Mouse (Mus musculus): ENCODE measurements around the gene Fstl1. TPM values are rescaled to one million over a fixed set of nuclear protein-coding genes. Genes with fewer than 3 reads are reported as not detected.

The Fstl1 gene
- total RNA-seq, 2 experiments from 2014 or later, result 28.8 to 33.3 TPM

GRCm38 (mm10) chr16:37861029-37861428, 84.4 kb downstream of the Fstl1 start, which contains the start of gene Gm36028:
TSS of gene Gm36028 (minus strand) at chr16:37861146.
- TF ChIP-seq CTCF (IDR thresholded peaks at IDR 0.05), result no peak
- intact Hi-C loops (cut with DNase I), result no loop called here
- DNase-seq (ENCODE audit: extremely low spot score in 1 of 2, low spot score in 2 of 2), result no peak

GRCm38 (mm10) chr16:37863876-37864275, 87.2 kb downstream of the Fstl1 start:
- intact Hi-C loops (cut with DNase I), result no loop called here
- Histone ChIP-seq H3K27ac (no peak overlapping the region), H3K4me3 (no peak overlapping the region)
- no peak for TF ChIP-seq CTCF (IDR thresholded peaks at IDR 0.05)
- DNase-seq (ENCODE audit: extremely low spot score in 1 of 2, low spot score in 2 of 2), result no peak

More at GRCm38 (mm10) chr16:37861029-37861428, 84.4 kb downstream of the Fstl1 start, which contains the start of gene Gm36028:
- H3K4me3 ChIP-seq, result no peak within 1 kb of the TSS
- H3K27ac ChIP-seq, result no peak within 1 kb of the TSS

- Histone ChIP-seq H3K4me3 (no peak overlapping the region), H3K27ac (no peak overlapping the region)
- DNase-seq (ENCODE audit: extremely low spot score in 1 of 2, low spot score in 2 of 2), result no peak
- TF ChIP-seq CTCF (IDR thresholded peaks at IDR 0.05), result no peak
- intact Hi-C loops (cut with DNase I), result no loop called here
Observed at GRCm38 (mm10) chr16:37865841-37866240, 89.2 kb downstream of the Fstl1 start.

- H3K4me3 ChIP-seq, result peak within 1 kb of the TSS; percentile 99
- intact Hi-C loops (cut with DNase I), result loop anchor here (2.0 kb wide), 2 partner anchors 183 to 221 kb away; partner anchors contain the start of gene Gsk3b
- peak within 1 kb of the TSS; percentile 100 for H3K27ac ChIP-seq
- TF ChIP-seq CTCF (IDR thresholded peaks at IDR 0.05), result no peak
- DNase-seq (ENCODE audit: extremely low spot score in 1 of 2, low spot score in 2 of 2), result peak; percentile 89 to 90
Observed at GRCm38 (mm10) chr16:37867791-37868505, 91.3 kb downstream of the Fstl1 start, which contains the start of gene Lrrc58. TSS of gene Lrrc58 (plus strand) at chr16:37868389.

- peak in 1 of 2 experiments; percentile 29 for DNase-seq (ENCODE audit: extremely low spot score in 1 of 2, low spot score in 2 of 2)
- Histone ChIP-seq H3K4me3 (peak overlapping the region; percentile 99), H3K27ac (peak overlapping the region; percentile 100)
- intact Hi-C loops (cut with DNase I), result loop anchor here (1.0 to 2.0 kb wide), 3 partner anchors 56 to 220 kb away; partner anchors contain the start of gene Gsk3b
- TF ChIP-seq CTCF (IDR thresholded peaks at IDR 0.05), result no peak
Observed at GRCm38 (mm10) chr16:37868506-37869469, 92.1 kb downstream of the Fstl1 start.

GRCm38 (mm10) chr16:37869470-37870231, 93.0 kb downstream of the Fstl1 start:
- intact Hi-C loops (cut with DNase I), result loop anchor here (1.0 to 5.0 kb wide), 6 partner anchors 57 to 328 kb away; partner anchors contain the start of gene Gsk3b
- Histone ChIP-seq H3K4me3 (peak overlapping the region; percentile 99), H3K27ac (peak overlapping the region; percentile 100)
- TF ChIP-seq CTCF (IDR thresholded peaks at IDR 0.05), result no peak; the same call in 1 of the 2 replicates
- DNase-seq (ENCODE audit: extremely low spot score in 1 of 2, low spot score in 2 of 2), result no peak

- no peak for DNase-seq (ENCODE audit: extremely low spot score in 1 of 2, low spot score in 2 of 2)
- H3K27ac ChIP-seq, result peak overlapping the region; percentile 58
- intact Hi-C loops (cut with DNase I), result loop anchor here (2.0 to 5.0 kb wide), 3 partner anchors 68 to 326 kb away; no protein-coding TSS in a partner anchor
Observed at GRCm38 (mm10) chr16:37871112-37871715, 94.5 kb downstream of the Fstl1 start.

GRCm38 (mm10) chr16:37874501-37875235, 98.0 kb downstream of the Fstl1 start:
- intact Hi-C loops (cut with DNase I), result loop anchor here (5.0 kb wide), 2 partner anchors 98 to 323 kb away; no protein-coding TSS in a partner anchor
- no peak for DNase-seq (ENCODE audit: extremely low spot score in 1 of 2, low spot score in 2 of 2)
- no peak overlapping the region for H3K4me3 ChIP-seq
- no peak for TF ChIP-seq CTCF (IDR thresholded peaks at IDR 0.05)
- H3K27ac ChIP-seq, result no peak overlapping the region

More at GRCm38 (mm10) chr16:37871112-37871715, 94.5 kb downstream of the Fstl1 start:
- TF ChIP-seq CTCF (IDR thresholded peaks at IDR 0.05), result no peak
- peak overlapping the region; percentile 5; the same call in 1 of the 2 replicates for H3K4me3 ChIP-seq

GRCm38 (mm10) chr16:37877406-37877805, 100.7 kb downstream of the Fstl1 start:
- Histone ChIP-seq H3K27ac (no peak overlapping the region), H3K4me3 (no peak overlapping the region)
- no peak for TF ChIP-seq CTCF (IDR thresholded peaks at IDR 0.05)
- no peak for DNase-seq (ENCODE audit: extremely low spot score in 1 of 2, low spot score in 2 of 2)
- intact Hi-C loops (cut with DNase I), result no loop called here

Data from left cerebral cortex, adult 2 months (tissue).